9 mouse cellular contexts compared by ENCODE assay signal in genomic region chr1:41390102-41390884, GRCm38 (mm10).
A peak's percentile ranks its signal among the peaks of the same experiment; 100 is the strongest.
DNase-seq lines count a peak whose midpoint lies in the region; ATAC-seq and TF ChIP-seq lines count a peak whose summit lies in the region.
"Had no signal": no experiment of that assay in that cellular context is flagged by ENCODE, and none has a peak within 500 bp of the region (broad histone marks: within the 10 kb centered on the region; RNA-seq: fewer than 3 reads in every experiment).

No protein-coding gene starts in this region.

- peak; percentile 88 for DNase-seq in ES-CJ7 (ENCODE audit: low read depth, low spot score)
- DNase-seq in brain, embryonic 14.5 days (ENCODE audit: low read depth) = peak; percentile 98
- peak; percentile 48 to 63 for DNase-seq in heart, adult 2 months
- DNase-seq in kidney, adult 2 months = peak; percentile 69
- DNase-seq in left cerebral cortex, postnatal 36 days (ENCODE audit: low spot score in 2 of 2) = peak; percentile 5 to 24
- DNase-seq in stomach, postnatal 0 days (ENCODE audit: low spot score) = peak; percentile 87
- DNase-seq in cerebellum, adult 11 months = no peak

- H3K27ac ChIP-seq in heart, adult 2 months = no peak overlapping the region
- no peak overlapping the region for H3K27ac ChIP-seq in kidney, adult 2 months (ENCODE audit: insufficient read depth, low read depth, low read length)
- peak overlapping the region; percentile 73 for H3K27ac ChIP-seq in midbrain, embryonic 12.5 days (replicated peaks)
- no peak overlapping the region for H3K27ac ChIP-seq in stomach, postnatal 0 days (replicated peaks)
- H3K27ac ChIP-seq: macrophage had no signal

- no peak overlapping the region for H3K9ac ChIP-seq in heart, adult 2 months (ENCODE audit: low read depth, low read length)
- no peak overlapping the region for H3K9ac ChIP-seq in midbrain, embryonic 12.5 days (replicated peaks)
- no peak overlapping the region for H3K9ac ChIP-seq in stomach, postnatal 0 days (ENCODE audit: low read length)

- no peaks in the 10 kb centered on the region for H3K9me3 ChIP-seq in midbrain, embryonic 12.5 days
- H3K9me3 ChIP-seq in stomach, postnatal 0 days (ENCODE audit: control insufficient read depth, low read length) = no peaks in the 10 kb centered on the region

- H3K79me2 ChIP-seq in heart, adult 2 months (replicated peaks; ENCODE audit: control insufficient read depth, insufficient read depth, low read length) = no peaks in the 10 kb centered on the region

- 11% methylated on average over 11 of the region's 11 CpGs for WGBS in heart, adult 2 months
- WGBS in kidney, adult 2 months = 9% methylated on average over 11 of the region's 11 CpGs
- 2% methylated on average over 11 of the region's 11 CpGs for WGBS in midbrain, embryonic 12.5 days
- 13% methylated on average over 11 of the region's 11 CpGs for WGBS in stomach, postnatal 0 days

- TF ChIP-seq CTCF in brain, embryonic 14.5 days (IDR thresholded peaks at IDR 0.05; ENCODE audit: borderline replicate concordance, extremely low read depth, insufficient read depth, insufficient read length) = no peak
- TF ChIP-seq CTCF in heart, adult 2 months (IDR thresholded peaks at IDR 0.05) = no peak
- TF ChIP-seq CTCF in kidney, adult 2 months (conservative IDR thresholded peaks at IDR 0.05; ENCODE audit: insufficient read depth, insufficient read length, low read depth, low read length) = no peak
- no peak for TF ChIP-seq CTCF in stomach, postnatal 0 days (IDR thresholded peaks at IDR 0.05; ENCODE audit: low read depth)

- TF ChIP-seq POLR2A in brain, embryonic 14.5 days (IDR thresholded peaks at IDR 0.05; ENCODE audit: borderline replicate concordance, extremely low read depth, insufficient read depth, insufficient read length, poor library complexity, severe bottlenecking) = no peak
- TF ChIP-seq POLR2A in heart, adult 2 months (IDR thresholded peaks at IDR 0.05; ENCODE audit: insufficient read depth, low read depth, low read length) = no peak
- no peak for TF ChIP-seq POLR2A in kidney, adult 2 months (IDR thresholded peaks at IDR 0.05; ENCODE audit: low read depth, low read length)

- no peak for TF ChIP-seq EP300 in heart, adult 2 months (IDR thresholded peaks at IDR 0.05; ENCODE audit: insufficient read depth, low read depth, low read length)
- TF ChIP-seq EP300 in stomach, postnatal 0 days (optimal IDR thresholded peaks at IDR 0.05) = no peak

- no peaks in the 10 kb centered on the region for H3K36me3 ChIP-seq in heart, adult 2 months (ENCODE audit: control insufficient read depth, insufficient read depth, low read length)
- H3K36me3 ChIP-seq in kidney, adult 2 months (ENCODE audit: control insufficient read depth, insufficient read depth, low read length) = no peaks in the 10 kb centered on the region
- H3K36me3 ChIP-seq in midbrain, embryonic 12.5 days = no peaks in the 10 kb centered on the region
- H3K36me3 ChIP-seq in stomach, postnatal 0 days (ENCODE audit: control insufficient read depth, insufficient read depth, low read length) = no peaks in the 10 kb centered on the region

- H3K27me3 ChIP-seq in heart, adult 2 months (ENCODE audit: control insufficient read depth, insufficient read depth, low read length) = no peaks in the 10 kb centered on the region
- H3K27me3 ChIP-seq in kidney, adult 2 months (replicated peaks; ENCODE audit: control insufficient read depth, insufficient read depth, low read length) = no peaks in the 10 kb centered on the region; the same call in 1 of the 2 replicates
- H3K27me3 ChIP-seq in midbrain, embryonic 12.5 days = no peaks in the 10 kb centered on the region; the same call in 1 of the 2 replicates
- H3K27me3 ChIP-seq in stomach, postnatal 0 days (ENCODE audit: control insufficient read depth, insufficient read depth, low read length) = 0 out of 2 replicates have a peak, but pooled peaks cover 2% of the 10 kb centered on the region

- peak overlapping the region; percentile 7; the same call in 1 of the 2 replicates for H3K4me2 ChIP-seq in midbrain, embryonic 12.5 days (replicated peaks)
- no peak overlapping the region for H3K4me2 ChIP-seq in stomach, postnatal 0 days (replicated peaks; ENCODE audit: low read depth)

- intact Hi-C loops in heart, adult 2 months (cut with DNase I) = no loop called here
- intact Hi-C loops in left cerebral cortex, postnatal 36 days (cut with DNase I) = no loop called here

- peaks cover 4% of the 10 kb centered on the region; the same call in 1 of the 2 replicates for H3K4me1 ChIP-seq in heart, adult 2 months (ENCODE audit: control insufficient read depth, insufficient read depth, low read length)
- peaks cover 7% of the 10 kb centered on the region; the same call in 1 of the 2 replicates for H3K4me1 ChIP-seq in kidney, adult 2 months (ENCODE audit: control insufficient read depth, insufficient read depth, low read length)
- H3K4me1 ChIP-seq in midbrain, embryonic 12.5 days = peaks cover 29% of the 10 kb centered on the region
- no peaks in the 10 kb centered on the region for H3K4me1 ChIP-seq in stomach, postnatal 0 days (replicated peaks; ENCODE audit: control insufficient read depth, insufficient read depth)

- ATAC-seq in midbrain, embryonic 12.5 days (ENCODE audit: low FRiP score, low read depth) = peak; percentile 97
- peak; percentile 97 for ATAC-seq in stomach, postnatal 0 days (ENCODE audit: low FRiP score, low TSS enrichment)

- no peak overlapping the region for H3K4me3 ChIP-seq in heart, adult 2 months
- H3K4me3 ChIP-seq in kidney, adult 2 months (ENCODE audit: insufficient read depth, low read depth, low read length) = no peak overlapping the region
- H3K4me3 ChIP-seq in midbrain, embryonic 12.5 days = no peak overlapping the region
- no peak overlapping the region for H3K4me3 ChIP-seq in stomach, postnatal 0 days (ENCODE audit: low read depth, low read length)
